Mouse (Mus musculus): ENCODE results near the gene Dbn1.

DNA sequence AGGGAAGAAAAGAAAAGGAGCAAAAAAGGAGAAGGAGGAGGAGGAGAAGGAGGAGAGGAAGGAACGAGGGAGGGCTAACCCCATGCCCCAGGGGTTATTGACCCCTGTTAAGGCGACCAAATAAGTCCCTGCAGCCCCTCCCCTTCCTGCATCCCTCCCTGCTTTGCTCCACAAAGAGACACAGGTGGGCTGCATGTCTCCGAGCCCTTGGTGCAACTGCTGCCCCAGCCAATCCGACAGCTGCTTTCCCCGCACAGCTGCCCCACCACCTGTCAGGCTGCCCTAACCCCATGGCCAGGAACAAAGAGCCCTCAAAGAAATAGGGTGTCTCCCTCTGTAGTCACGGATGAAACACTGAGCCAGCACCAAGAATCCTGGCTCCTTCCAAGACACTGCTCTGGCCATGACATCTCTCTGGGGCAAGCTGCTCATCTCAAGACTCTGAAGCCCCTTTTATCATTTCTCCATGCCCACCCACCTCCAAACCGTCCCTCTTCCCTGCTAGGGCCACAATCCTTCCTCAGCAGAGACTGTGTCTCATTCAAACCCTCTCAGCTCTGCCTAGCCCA, 3.3 kb downstream of the Dbn1 start:
- TF ChIP-seq CTCF (IDR thresholded peaks at IDR 0.05; ENCODE audit: insufficient read depth, low read length), result no peak
- no peak for TF ChIP-seq POLR2A (IDR thresholded peaks at IDR 0.05; ENCODE audit: borderline replicate concordance, extremely low read depth, low read depth, low read length)

Measured in lung, adult 2 months (tissue).